Mouse (Mus musculus): Measurements from ENCODE around the gene Reep3. TPM values are rescaled to one million over a fixed set of nuclear protein-coding genes. Genes with fewer than 3 reads are reported as not detected.

Reep3 gene
- total and polyA plus RNA-seq, 3 experiments = 21.8 to 23.3 (median 23.2) TPM

DNA sequence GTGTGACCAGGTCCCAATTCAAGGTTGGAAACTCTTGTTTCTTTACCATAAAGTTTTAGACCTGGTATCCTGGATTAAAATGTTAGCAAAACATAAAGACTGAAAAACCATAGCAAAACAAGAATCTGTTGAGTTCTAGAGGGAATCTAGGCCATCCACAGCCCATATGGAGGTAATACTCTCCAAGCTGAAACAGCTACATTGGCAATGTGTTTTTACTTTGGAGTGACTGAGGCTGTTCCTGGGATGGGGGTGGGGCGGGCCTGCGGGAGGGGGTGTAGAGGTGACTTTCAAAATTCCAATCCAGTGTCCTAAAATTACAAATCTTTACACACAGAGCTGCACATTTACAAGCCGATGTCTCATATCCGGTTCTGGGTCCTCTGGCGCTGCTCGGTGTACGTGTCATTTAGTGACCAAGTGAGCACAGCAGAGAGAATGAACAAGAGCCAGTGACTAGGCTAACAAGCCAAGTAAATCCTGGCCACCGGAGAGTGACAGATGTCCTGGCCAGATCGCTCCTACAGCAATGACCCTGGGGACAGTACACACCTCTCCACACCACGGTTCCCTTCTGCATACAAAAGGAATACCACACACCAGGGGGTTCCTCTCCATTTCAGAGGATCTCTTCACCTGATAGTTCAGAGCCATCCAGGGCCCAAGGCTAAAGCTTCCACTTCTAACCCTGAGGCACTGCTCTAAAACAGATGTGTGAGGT lies 13.1 kb downstream of the Reep3 start:
- Histone ChIP-seq H3K79me2 (replicated peaks; ENCODE audit: control insufficient read depth, extremely low read depth, insufficient read depth, poor library complexity, severe bottlenecking) (peaks cover 60% of the 10 kb centered on the region), H3K27me3 (replicated peaks) (no peaks in the 10 kb centered on the region), H3K9ac (ENCODE audit: insufficient read depth, low read depth) (no peak overlapping the region), H3K4me2 (ENCODE audit: insufficient read depth, low read depth, poor library complexity, severe bottlenecking) (no peak overlapping the region), H3K4me1 (ENCODE audit: control insufficient read depth in 1 of 2, insufficient read depth in 2 of 2) (peaks cover 14 to 35% of the 10 kb centered on the region in 2 experiments; a peak in 3 of 4 replicates), H3K36me3 (replicated peaks in 1 of 2; ENCODE audit: control insufficient read depth in 1 of 2, insufficient read depth in 1 of 2, low read length in 1 of 2) (peaks cover 9 to 33% of the 10 kb centered on the region in 2 experiments), H3K9me3 (replicated peaks; ENCODE audit: low read length) (peaks cover 6% of the 10 kb centered on the region), H3K27ac (ENCODE audit: insufficient read depth, low read depth) (no peak overlapping the region), H3K4me3 (replicated peaks in 1 of 3; ENCODE audit: low read depth in 2 of 3, low read length in 2 of 3, poor library complexity in 1 of 3) (no peak overlapping the region)
- in situ Hi-C loops (cut with MboI; ENCODE audit: low pct_ligation_motif_present, low pct_unique_long_range_greater_than_20kb, low sequenced_read_pairs) (loop anchor here (25.0 kb wide), 1 partner anchor 171 kb away; no protein-coding TSS in a partner anchor), dilution Hi-C loops (cut with MboI; ENCODE audit: extremely low pct_ligation_motif_present, extremely low pct_unique_long_range_greater_than_20kb, low sequenced_read_pairs) (no loop called here)
- no peak for TF ChIP-seq SIN3A (IDR thresholded peaks at IDR 0.05; ENCODE audit: low read length)
- DNase-seq (ENCODE audit: extremely low read depth) = no peak

DNA sequence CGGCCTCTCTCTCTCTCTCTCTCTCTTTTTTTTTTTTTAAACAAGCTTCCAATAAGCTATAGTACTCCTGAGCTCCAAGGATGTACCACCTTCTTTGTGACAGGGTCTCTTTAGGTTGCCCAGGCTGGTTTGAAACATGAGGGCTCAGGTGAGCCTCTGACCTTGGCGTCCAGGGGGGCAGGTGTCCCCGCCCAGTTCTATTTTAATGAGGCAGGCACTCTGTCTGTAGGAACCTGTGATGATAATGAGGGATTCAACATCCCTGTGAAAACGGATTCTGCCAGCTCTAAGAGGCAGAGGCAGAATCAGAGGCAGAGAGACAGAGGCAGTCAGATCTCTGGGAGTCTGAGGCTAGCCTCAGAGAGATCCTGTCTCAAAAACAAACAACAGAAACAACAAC lies 14.2 kb downstream of the Reep3 start:
- Histone ChIP-seq H3K27ac (ENCODE audit: insufficient read depth, low read depth) (no peak overlapping the region), H3K4me1 (ENCODE audit: control insufficient read depth in 1 of 2, insufficient read depth in 2 of 2) (peaks cover 16 to 46% of the 10 kb centered on the region in 2 experiments; a peak in 3 of 4 replicates), H3K9me3 (replicated peaks; ENCODE audit: low read length) (no peaks in the 10 kb centered on the region), H3K4me2 (ENCODE audit: insufficient read depth, low read depth, poor library complexity, severe bottlenecking) (no peak overlapping the region), H3K9ac (ENCODE audit: insufficient read depth, low read depth) (no peak overlapping the region), H3K79me2 (replicated peaks; ENCODE audit: control insufficient read depth, extremely low read depth, insufficient read depth, poor library complexity, severe bottlenecking) (peaks cover 56% of the 10 kb centered on the region), H3K36me3 (replicated peaks in 1 of 2; ENCODE audit: control insufficient read depth in 1 of 2, insufficient read depth in 1 of 2, low read length in 1 of 2) (peaks cover 6 to 27% of the 10 kb centered on the region in 2 experiments), H3K27me3 (replicated peaks) (no peaks in the 10 kb centered on the region), H3K4me3 (replicated peaks in 1 of 3; ENCODE audit: low read depth in 2 of 3, low read length in 2 of 3, poor library complexity in 1 of 3) (no peak overlapping the region)
- no peak for DNase-seq (ENCODE audit: extremely low read depth)
- dilution Hi-C loops (cut with MboI; ENCODE audit: extremely low pct_ligation_motif_present, extremely low pct_unique_long_range_greater_than_20kb, low sequenced_read_pairs) = no loop called here
- in situ Hi-C loops (cut with MboI; ENCODE audit: low pct_ligation_motif_present, low pct_unique_long_range_greater_than_20kb, low sequenced_read_pairs) = loop anchor here (25.0 kb wide), 1 partner anchor 170 kb away; no protein-coding TSS in a partner anchor
- no peak for TF ChIP-seq NRF1 (IDR thresholded peaks at IDR 0.05; ENCODE audit: low read depth, low read length)

DNA sequence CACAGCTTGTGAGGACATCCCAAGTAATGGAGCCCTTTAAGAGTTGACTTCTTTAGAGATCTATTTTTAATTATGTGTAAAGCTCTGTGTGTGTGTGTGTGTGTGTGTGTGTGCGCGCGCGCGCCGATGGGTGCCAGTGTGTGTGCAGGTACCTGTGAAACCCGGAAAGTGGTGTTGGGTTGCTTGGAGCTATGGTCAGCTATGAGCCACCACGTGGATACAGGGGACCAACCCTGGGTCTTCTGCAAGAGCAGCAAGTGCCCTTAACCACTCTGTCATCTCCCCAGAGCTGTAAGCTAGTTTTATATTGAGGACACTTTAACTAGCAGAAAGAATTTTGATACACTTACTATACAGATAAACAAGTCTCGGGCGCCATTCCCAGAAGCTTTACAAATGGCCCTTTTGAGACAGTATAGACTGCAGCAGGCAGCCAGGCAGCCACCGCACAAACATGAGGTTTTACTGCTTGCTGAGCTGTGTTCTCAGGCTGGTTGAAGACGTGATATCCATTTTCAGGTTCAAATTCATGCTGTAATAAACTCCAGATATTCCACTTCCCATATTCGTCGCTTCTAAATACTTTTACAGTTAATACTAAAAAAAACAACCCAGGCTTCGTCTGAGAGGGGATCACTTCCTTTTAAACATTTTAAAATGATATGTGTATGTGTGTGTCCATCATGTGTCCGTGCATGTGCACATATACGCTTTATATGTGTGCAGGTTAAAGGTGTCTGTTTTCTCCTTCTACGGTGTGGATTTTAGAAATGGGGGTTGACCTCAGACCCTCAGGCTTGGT lies 15.3 kb downstream of the Reep3 start:
- Histone ChIP-seq H3K27me3 (replicated peaks) (no peaks in the 10 kb centered on the region), H3K9me3 (replicated peaks; ENCODE audit: low read length) (no peaks in the 10 kb centered on the region), H3K9ac (ENCODE audit: insufficient read depth, low read depth) (no peak overlapping the region), H3K4me2 (ENCODE audit: insufficient read depth, low read depth, poor library complexity, severe bottlenecking) (no peak overlapping the region), H3K4me1 (ENCODE audit: control insufficient read depth in 1 of 2, insufficient read depth in 2 of 2) (peaks cover 19 to 57% of the 10 kb centered on the region in 2 experiments), H3K79me2 (replicated peaks; ENCODE audit: control insufficient read depth, extremely low read depth, insufficient read depth, poor library complexity, severe bottlenecking) (peaks cover 63% of the 10 kb centered on the region), H3K27ac (ENCODE audit: insufficient read depth, low read depth) (no peak overlapping the region), H3K36me3 (replicated peaks in 1 of 2; ENCODE audit: control insufficient read depth in 1 of 2, insufficient read depth in 1 of 2, low read length in 1 of 2) (peaks cover 4 to 17% of the 10 kb centered on the region in 2 experiments), H3K4me3 (replicated peaks in 1 of 3; ENCODE audit: low read depth in 2 of 3, low read length in 2 of 3, poor library complexity in 1 of 3) (no peak overlapping the region)
- in situ Hi-C loops (cut with MboI; ENCODE audit: low pct_ligation_motif_present, low pct_unique_long_range_greater_than_20kb, low sequenced_read_pairs) (loop anchor here (25.0 kb wide), 1 partner anchor 169 kb away; no protein-coding TSS in a partner anchor), dilution Hi-C loops (cut with MboI; ENCODE audit: extremely low pct_ligation_motif_present, extremely low pct_unique_long_range_greater_than_20kb, low sequenced_read_pairs) (no loop called here)
- no peak for DNase-seq (ENCODE audit: extremely low read depth)
- TF ChIP-seq RCOR1 (conservative IDR thresholded peaks at IDR 0.05; ENCODE audit: low read depth, low read length) = no peak
- TF ChIP-seq JUN (IDR thresholded peaks at IDR 0.05; ENCODE audit: insufficient read depth, low read depth, low read length) = no peak
- no peak for TF ChIP-seq PAX5 (IDR thresholded peaks at IDR 0.05; ENCODE audit: low read length)
- no peak for TF ChIP-seq MXI1 (IDR thresholded peaks at IDR 0.05; ENCODE audit: low read depth, low read length)
- no peak for TF ChIP-seq ZMIZ1 (IDR thresholded peaks at IDR 0.05; ENCODE audit: low read depth, low read length)
- TF ChIP-seq SMC3 (IDR thresholded peaks at IDR 0.05; ENCODE audit: low read depth, low read length) = no peak
- no peak for TF ChIP-seq MYC (IDR thresholded peaks at IDR 0.05; ENCODE audit: low read depth, low read length)
- no peak for TF ChIP-seq MAFK (IDR thresholded peaks at IDR 0.05; ENCODE audit: insufficient replicate concordance, low read length)
- TF ChIP-seq UBTF (IDR thresholded peaks at IDR 0.05; ENCODE audit: low read depth, low read length) = no peak
- TF ChIP-seq E2F4 (IDR thresholded peaks at IDR 0.05; ENCODE audit: insufficient replicate concordance, low read depth, low read length) = no peak
- no peak for TF ChIP-seq KAT2A (IDR thresholded peaks at IDR 0.05; ENCODE audit: insufficient replicate concordance, low read length)
- no peak for TF ChIP-seq TCF12 (IDR thresholded peaks at IDR 0.05; ENCODE audit: low read depth, low read length)
- TF ChIP-seq USF2 (conservative IDR thresholded peaks at IDR 0.05; ENCODE audit: low read depth, low read length) = no peak
- no peak for TF ChIP-seq MEF2A (IDR thresholded peaks at IDR 0.05; ENCODE audit: borderline replicate concordance, low read depth, low read length)

Measured in CH12.LX (cell line).